Mouse (Mus musculus): ENCODE measurements around the gene Cfap161.

Cfap161 gene

DNA sequence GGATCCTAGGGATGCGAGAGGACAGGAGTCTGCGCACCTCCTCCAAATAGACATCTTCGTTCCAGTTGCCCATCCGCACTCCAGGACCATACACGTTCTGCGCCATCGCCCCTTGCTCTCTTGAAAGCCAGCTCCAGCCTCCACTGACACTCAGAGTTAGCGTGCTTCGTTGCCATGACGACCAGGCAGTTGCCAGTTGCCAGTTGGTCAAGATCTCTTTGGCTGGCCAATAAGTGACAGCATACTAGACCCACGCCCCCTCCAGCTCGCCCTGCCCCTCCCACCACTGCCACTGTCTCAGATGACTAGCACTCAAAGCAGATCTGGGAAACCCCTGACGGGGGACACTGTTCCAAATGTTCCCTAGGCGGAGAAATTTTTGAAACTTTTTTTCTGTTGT lies at the start of gene Cfap161:
Gene Cfap161, minus strand, starts transcription at position 176 of the 400 bp plus-strand sequence.
- no peak for DNase-seq (ENCODE audit: low spot score)

DNA sequence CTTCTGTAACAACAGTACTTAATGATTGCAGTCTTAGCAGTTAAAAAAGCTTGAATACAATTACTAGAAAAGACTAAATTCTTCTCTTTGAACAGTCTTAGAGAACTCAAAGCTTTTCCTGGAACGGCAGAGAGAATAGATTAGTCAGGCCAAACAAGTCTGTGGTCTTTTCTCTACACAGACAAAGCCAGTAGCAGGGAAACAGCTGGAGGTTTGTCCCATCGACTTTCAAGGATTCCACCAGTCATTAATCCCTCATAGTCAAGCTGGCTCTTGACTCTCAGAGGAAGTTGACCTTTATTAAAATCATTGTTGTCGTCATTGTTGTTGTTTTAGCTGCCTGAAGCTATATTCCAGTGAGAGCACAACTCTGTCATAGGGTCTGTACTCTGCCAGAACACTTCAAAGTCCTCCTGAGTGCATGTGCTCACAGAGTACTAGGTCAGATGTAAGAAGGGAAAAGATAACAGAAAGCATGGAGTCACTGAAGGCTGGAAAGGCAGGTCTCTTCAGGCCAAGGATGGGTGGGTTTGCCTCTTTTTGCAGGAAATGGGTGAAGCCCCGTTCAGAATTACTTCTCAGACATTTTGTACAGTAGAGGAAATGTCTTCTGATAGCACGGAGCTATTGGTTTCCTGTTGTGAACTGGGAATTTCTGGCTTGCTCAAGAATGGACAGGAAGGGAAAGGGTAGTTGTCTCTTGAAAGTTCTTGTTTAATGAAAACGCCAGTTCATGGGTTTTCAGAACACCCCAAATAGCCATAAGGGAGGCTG lies 48.0 kb upstream of the Cfap161 start:
- no peak for DNase-seq (ENCODE audit: low spot score)

DNA sequence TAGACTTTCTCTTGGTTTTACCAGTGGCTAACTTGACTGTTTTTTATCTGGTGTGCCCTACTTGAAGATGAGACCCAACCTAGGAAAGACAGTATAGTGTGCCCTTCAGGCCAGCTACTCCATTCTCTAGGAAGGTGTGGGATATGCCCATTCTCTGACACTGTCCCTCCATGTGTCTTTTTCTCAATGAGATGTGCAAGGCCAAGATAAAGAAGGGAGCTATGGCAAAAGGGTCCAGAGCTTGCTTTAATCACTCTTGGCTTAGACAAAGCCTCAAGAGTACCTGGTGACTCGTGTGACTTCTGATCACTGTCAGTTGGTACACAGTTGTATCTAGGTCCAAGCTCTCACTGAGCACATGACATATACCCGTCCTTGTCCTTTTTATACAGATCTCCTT lies 45.4 kb upstream of the Cfap161 start:
- no peak for DNase-seq (ENCODE audit: low spot score)

GRCm38 (mm10) chr7:83838525-83839224 lies 44.0 kb upstream of the Cfap161 start:
- DNase-seq (ENCODE audit: low spot score), result no peak

DNA sequence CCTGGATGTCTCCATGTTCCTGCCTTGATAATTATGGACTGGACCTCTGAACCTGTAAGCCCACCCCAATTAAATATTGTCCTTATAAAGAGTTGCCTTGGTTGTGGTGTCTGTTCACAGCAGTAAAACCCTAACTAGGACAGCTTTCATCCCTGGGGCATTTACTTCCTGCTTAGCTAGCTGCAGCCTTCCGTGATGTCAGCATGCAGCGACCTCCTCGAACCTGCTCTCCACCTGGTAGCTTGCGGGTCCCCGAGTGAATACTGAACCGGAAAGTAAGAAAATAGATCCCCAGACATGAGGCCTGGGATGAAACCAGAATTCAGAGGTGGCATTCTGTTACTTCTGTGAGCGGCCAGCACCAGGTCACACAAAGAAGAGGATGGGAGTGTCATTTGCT lies 34.7 kb upstream of the Cfap161 start:
- DNase-seq (ENCODE audit: low spot score), result no peak

DNA sequence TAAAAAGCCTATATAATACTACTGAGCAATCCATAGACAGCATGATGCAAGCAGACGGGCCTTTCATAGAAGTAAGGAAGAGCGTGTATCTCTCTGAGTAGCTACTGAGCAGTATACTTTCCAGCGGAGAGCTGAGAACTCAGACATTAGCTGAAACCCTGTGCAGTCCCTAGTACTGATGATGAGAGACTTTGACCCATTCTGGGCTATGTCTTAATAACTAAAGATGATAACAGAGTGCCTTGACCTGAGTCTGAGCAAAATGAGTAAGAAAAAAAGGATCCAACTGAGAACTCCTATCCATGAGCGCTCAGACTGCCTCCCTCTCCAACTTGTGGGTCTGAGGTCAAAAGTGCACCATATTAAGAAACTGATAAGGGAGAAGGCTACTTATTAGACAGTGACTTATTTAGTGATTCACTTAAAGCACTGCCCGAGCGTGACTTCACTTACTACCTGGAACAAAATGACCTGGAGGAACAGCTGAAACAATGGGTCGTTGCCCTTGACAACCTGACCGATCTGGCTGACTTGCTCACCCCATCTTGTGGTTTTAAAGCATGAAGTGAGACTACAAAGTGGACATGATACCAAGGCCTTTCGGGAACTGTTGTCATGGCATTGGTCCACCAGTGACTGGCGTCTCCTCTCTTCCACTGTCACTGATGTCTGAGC lies 32.9 kb upstream of the Cfap161 start:
- no peak for DNase-seq (ENCODE audit: low spot score)

GRCm38 (mm10) chr7:83826808-83827207 lies 32.1 kb upstream of the Cfap161 start:
- DNase-seq (ENCODE audit: low spot score), result no peak

DNA sequence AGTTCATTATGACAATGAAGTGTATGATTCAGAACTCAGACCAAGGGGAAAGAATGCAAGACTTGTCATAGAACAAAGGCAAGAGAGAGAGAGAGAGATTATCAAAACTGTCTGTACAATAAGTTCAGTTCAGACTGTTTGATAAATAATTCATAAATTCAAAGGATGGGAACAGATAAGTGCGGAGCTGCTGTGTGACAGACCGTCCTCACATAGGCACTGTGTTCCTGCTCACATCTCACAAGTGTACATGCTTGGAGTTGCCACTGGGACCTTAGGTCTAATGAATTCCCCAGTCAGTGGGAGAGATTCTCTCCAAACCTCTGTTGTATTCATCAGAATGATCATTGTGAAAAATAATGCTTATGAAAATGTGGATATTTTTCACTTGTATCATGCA lies 27.3 kb upstream of the Cfap161 start:
- DNase-seq (ENCODE audit: low spot score), result no peak

DNA sequence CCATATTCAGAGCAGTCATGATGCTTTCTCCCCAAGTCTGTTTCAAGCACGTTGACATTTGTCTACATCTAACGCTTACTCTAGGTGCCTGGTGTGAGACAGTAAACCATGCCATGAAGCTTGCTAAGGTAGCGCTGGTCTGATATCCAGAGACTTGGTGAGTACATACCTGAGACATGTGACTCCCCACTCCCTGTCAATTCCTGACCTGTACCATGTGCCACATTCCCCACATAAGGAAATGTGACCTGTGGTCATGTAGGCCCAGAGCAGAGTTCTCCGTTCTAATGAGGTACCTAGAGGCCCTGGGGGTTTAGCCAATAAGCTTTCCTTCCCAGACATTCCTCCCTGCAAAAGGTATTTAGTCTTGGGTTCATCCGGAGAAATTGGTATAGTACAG lies 22.2 kb upstream of the Cfap161 start:
- DNase-seq (ENCODE audit: low spot score), result no peak

DNA sequence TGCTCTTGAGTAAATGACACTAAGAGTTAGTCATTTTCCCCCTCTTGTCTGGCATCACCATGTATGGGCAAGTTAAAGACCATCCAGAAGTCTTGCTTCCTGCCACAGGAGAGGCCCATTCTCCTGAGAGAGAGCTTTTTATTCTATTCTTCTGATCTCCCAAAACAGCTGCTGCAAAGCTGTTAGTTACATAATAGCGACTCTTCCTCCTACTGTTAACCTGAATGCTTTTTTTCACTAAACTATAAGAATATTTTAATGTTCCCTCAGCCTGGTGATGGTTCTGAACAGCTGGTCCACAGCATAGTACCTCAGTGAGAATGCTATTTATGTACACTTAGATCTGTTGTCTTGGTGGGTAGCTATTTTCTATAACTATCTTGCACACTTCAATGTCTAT lies 21.0 kb upstream of the Cfap161 start:
- no peak for DNase-seq (ENCODE audit: low spot score)

DNA sequence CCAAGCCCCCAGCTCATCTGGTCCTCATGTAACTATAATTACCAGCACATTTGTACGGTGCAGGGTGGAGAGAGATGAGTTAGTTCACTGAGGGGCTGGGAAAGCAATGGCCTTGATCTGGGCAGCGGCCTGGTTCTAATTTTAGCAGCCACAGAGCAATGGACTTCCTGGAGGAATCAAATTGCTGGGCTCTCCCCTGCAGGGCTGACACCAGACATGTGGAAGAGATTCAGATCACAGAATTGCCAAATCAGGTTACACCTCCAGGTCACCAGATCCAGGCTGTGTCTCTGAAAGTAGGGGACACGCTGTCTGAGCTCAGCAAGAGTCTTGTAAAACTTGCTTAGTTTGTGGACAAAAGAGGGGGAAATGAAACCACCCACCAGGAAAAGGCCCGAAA lies 19.3 kb upstream of the Cfap161 start:
- DNase-seq (ENCODE audit: low spot score), result no peak

DNA sequence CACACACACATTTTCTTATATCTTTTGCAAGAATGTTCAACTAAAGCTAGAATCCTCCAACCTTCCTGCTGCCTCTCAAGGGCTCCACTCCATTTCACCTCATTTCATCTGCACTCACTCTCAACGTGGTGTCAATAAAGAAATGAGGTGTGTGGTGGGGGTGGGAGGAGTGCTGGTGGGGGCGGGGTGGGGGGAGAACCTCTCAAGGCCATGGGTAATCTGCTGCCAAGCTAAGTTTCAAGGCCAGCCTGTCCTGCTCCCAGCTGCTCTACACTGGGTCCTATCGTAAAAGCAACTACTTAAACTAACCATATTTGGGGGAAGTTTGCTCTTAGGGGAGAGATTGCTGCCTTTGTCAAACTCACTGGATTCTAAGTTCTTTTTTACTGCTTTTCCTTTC lies 18.8 kb upstream of the Cfap161 start:
- no peak for DNase-seq (ENCODE audit: low spot score)

DNA sequence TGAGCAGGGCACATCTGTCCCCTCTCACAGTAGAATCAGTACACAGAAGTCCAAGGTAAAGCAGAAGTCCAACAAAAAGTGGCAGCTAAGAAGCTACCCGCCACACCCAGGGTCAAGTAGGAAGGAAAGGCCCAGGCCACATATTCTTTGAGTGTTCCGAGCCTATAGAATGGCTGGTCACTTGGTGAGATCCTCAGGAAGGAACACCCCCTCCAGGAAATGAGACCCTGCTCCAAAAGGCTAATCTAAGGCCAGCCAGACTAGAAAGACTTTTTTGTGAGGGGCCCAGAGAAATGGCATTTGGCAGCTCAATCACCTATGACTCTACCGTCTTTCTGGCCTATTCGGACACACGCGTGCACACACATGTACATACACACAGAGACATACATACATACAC lies 18.3 kb upstream of the Cfap161 start:
- no peak for DNase-seq (ENCODE audit: low spot score)

GRCm38 (mm10) chr7:83812581-83812980 lies 17.9 kb upstream of the Cfap161 start:
- no peak for DNase-seq (ENCODE audit: low spot score)

DNA sequence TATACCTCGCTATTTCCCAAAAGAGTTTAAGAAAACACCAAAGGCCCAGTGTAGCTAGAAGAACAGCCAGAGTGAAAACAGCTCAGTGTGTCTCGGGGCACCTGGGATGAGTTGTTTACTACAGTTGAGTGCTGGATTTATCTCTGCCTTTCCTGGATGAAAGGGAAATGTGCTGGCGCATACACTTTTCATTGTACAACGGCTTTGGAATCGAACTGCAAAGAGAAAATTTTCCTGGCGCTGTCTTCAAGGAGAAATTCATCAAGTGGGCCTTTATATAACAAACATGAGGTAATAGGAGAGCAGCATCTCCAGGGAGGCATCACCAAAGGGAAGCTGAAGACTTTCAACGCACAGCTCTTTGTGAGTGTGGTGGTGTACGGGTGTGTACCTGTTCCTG lies 17.2 kb upstream of the Cfap161 start:
- DNase-seq (ENCODE audit: low spot score), result no peak

- DNase-seq (ENCODE audit: low spot score), result no peak
Measured at GRCm38 (mm10) chr7:83811461-83811860, 16.8 kb upstream of the Cfap161 start.

DNA sequence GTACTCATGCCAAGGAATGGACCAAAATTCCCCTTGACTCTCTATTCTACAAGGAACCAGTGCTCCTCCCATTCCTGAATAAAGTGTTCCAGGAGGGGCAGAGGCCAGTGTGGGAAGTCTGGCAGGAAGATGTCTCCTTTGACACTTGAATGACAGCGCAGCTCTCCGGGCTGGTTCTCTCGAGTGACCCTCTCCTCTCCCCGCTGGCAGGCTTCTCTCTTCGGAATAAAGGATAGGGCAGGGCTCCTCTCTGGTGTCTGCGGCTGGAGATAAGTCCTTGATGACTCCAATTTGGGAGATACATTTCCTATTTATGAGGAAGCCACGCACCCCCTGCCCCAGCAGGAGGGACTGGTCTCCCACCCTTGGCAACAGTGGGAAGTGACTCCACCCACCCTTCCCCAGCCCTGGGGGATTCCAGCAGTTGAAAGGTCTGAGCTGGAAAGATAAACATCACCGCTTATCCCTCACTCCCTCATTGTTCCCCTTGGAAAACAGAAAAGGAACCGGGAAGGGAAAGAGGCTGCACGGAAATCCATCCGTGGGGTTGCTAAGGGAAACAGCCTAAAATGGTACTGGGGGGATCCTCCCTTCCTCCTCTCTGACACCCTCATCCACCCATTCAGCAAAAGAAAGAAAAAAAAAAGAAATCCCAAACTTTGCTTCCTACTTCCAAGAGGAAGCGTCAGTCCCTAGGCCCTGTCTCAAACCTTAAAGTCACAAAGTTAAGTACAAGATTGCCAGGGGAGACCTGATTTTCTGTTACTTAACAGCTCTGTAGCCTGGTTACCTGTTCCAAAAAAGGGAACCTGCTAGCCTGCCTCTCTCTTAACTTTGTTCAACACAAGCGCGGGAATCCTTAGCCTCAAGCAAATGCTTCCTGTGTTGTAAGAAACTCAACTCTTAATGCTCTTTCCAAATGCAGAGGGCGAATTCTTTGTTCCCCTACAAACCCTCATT lies 15.7 kb upstream of the Cfap161 start:
- DNase-seq (ENCODE audit: low spot score), result no peak

DNA sequence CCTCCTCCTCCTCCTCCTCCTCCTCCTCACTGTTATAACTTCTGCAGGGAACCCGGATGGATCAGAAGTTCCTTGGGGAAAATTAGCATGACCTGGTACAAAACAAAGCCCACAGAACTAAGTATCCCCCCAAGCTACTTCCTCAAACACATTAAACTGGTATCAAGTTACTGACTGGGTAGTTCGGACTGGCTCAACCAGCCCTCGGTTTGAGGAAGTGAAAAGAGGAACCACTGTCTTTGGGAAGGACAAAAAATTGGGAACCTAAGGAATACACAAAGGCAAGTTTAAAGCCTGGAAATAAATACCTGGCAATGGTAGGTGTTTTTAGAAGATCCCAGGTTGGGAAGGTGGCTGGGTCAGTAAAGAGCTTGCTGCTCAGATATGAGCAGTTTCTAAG lies 15.0 kb upstream of the Cfap161 start:
- no peak for DNase-seq (ENCODE audit: low spot score)

DNA sequence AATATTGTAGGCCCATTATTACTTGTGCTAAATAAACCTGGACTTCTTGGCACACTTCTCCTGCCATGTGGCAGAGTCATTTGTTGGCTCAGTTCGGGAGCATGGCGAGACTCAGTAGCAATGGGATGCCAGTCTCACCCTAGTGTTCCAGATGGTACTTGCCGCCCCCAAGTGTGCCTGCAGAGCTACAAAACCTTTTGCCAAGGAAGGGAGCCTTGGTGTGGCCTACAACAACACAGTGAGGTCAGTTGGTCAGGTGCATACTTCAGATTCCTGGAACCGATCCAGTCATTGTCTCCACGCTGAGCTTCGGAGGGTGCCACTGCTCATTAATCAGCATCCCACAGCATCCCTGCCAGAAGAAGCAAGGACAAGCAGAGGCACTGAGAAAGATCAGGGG lies 14.4 kb upstream of the Cfap161 start:
- peak; percentile 53 for DNase-seq (ENCODE audit: low spot score)

DNA sequence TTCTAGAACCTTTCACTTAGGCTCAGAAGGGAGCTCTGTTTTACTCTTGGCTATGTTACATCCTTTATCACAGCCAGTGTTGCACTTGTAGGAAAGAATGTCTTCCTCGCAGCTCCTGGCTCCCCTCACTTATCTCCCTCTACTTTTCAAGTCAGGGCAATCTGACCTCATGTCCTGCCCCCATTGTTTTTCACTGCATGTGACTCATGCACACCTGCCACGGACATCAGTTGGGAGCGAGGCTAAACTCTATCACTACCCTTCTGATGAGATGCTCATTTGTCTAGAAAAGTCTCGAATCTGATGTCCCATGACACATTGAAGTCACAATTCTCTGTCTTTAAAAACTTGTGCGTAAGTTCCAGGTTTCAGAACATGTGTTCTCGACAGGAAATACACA lies 12.3 kb upstream of the Cfap161 start:
- DNase-seq (ENCODE audit: low spot score), result no peak

DNA sequence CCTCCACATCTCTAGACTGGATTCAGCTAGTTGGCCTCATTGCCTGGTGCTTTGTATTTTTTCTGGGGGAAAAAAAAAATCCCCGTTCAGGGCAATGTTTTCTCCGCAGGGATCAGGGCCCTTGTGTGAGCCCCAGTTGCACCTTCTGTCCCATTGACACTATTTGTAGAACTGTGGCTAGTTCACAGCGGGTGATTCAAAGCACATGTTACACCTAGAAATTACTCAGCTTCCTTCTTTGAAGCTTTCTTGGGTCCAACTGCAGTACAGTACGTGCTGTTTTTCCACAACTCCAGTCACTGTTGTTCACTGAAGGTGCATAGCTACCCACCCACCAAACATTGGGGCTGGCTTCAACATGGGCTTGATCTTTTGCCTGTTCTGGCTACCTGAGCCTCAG lies 9.1 kb upstream of the Cfap161 start:
- no peak for DNase-seq (ENCODE audit: low spot score)

- no peak for DNase-seq (ENCODE audit: low spot score)
Measured at GRCm38 (mm10) chr7:83802509-83802908, 7.8 kb upstream of the Cfap161 start.

All from left cerebral cortex, adult 11 months (tissue).